Comparison of ENCODE assay signal across 7 mouse cellular contexts in genomic region chr12:109424753-109425332, GRCm38 (mm10). TPM values are rescaled to one million over a fixed set of nuclear protein-coding genes. Genes with fewer than 3 reads are reported as not detected.
A peak's percentile ranks its signal among the peaks of the same experiment; 100 is the strongest.
DNase-seq lines count a peak whose midpoint lies in the region; ATAC-seq and TF ChIP-seq lines count a peak whose summit lies in the region.

No protein-coding gene starts in this region.

- H3K9me3 ChIP-seq in forebrain, embryonic 14.5 days (replicated peaks; ENCODE audit: control insufficient read depth, low read length), result no peaks in the 10 kb centered on the region
- H3K9me3 ChIP-seq in limb, embryonic 14.5 days (ENCODE audit: control insufficient read depth, low read length), result no peaks in the 10 kb centered on the region

- H3K9ac ChIP-seq in forebrain, embryonic 14.5 days (ENCODE audit: low read length), result peak overlapping the region; percentile 40; the same call in 1 of the 2 replicates
- no peak overlapping the region for H3K9ac ChIP-seq in limb, embryonic 14.5 days (ENCODE audit: low read depth, low read length, severe bottlenecking)

- ATAC-seq in forebrain, embryonic 14.5 days, result no peak
- peak; percentile 62; the same call in 1 of the 2 replicates for ATAC-seq in limb, embryonic 14.5 days (ENCODE audit: low FRiP score, low read depth)

- DNase-seq in right cerebral cortex, adult 2 months (ENCODE audit: low spot score in 2 of 2), result peak; percentile 58 to 61
- DNase-seq in right cerebral cortex, postnatal 4 days, result no peak
- DNase-seq in forebrain, embryonic 14.5 days (ENCODE audit: low spot score), result peak; percentile 44
- no peak for DNase-seq in limb, embryonic 14.5 days (ENCODE audit: low spot score)
- DNase-seq in yolk sac, embryonic 10.5 days (ENCODE audit: low spot score), result peak; percentile 34
- no peak for DNase-seq in gastrocnemius, postnatal 25 days
- DNase-seq in gastrocnemius, postnatal 4 days (ENCODE audit: low spot score in 2 of 2), result no peak

- H3K27ac ChIP-seq in forebrain, embryonic 14.5 days (ENCODE audit: low read depth, low read length), result no peak overlapping the region
- 0 out of 2 replicates have a peak overlapping the region, but pooled peaks have one; percentile 10 for H3K27ac ChIP-seq in limb, embryonic 14.5 days (replicated peaks; ENCODE audit: low read depth, low read length)

- H3K36me3 ChIP-seq in forebrain, embryonic 14.5 days (ENCODE audit: control insufficient read depth, insufficient read depth, low read length), result no peaks in the 10 kb centered on the region
- no peaks in the 10 kb centered on the region for H3K36me3 ChIP-seq in limb, embryonic 14.5 days (ENCODE audit: control insufficient read depth, insufficient read depth, low read length)

- TF ChIP-seq POLR2A in limb, embryonic 14.5 days (IDR thresholded peaks at IDR 0.05; ENCODE audit: borderline replicate concordance, extremely low read depth, insufficient read depth, insufficient read length), result no peak

- 26% methylated on average over 20 of the region's 20 CpGs for WGBS in forebrain, embryonic 14.5 days
- 6% methylated on average over 20 of the region's 20 CpGs for WGBS in limb, embryonic 14.5 days

- no peak overlapping the region for H3K4me3 ChIP-seq in forebrain, embryonic 14.5 days (ENCODE audit: low read depth, low read length)
- no peak overlapping the region for H3K4me3 ChIP-seq in limb, embryonic 14.5 days (replicated peaks; ENCODE audit: low read length)

- 0 out of 2 replicates have a peak overlapping the region, but pooled peaks have one; percentile 3 for H3K4me2 ChIP-seq in forebrain, embryonic 14.5 days (ENCODE audit: low read length)
- peak overlapping the region; percentile 20; the same call in 1 of the 2 replicates for H3K4me2 ChIP-seq in limb, embryonic 14.5 days (replicated peaks; ENCODE audit: low read depth, low read length, severe bottlenecking)

- no peaks in the 10 kb centered on the region for H3K27me3 ChIP-seq in forebrain, embryonic 14.5 days (replicated peaks; ENCODE audit: control insufficient read depth, insufficient read depth, low read length)
- no peaks in the 10 kb centered on the region for H3K27me3 ChIP-seq in limb, embryonic 14.5 days (ENCODE audit: control insufficient read depth, insufficient read depth, low read length)

- H3K4me1 ChIP-seq in forebrain, embryonic 14.5 days (ENCODE audit: control insufficient read depth, insufficient read depth, low read length), result no peaks in the 10 kb centered on the region
- H3K4me1 ChIP-seq in limb, embryonic 14.5 days (ENCODE audit: control insufficient read depth, insufficient read depth, low read length), result peaks cover 12% of the 10 kb centered on the region

RNA-seq across cellular contexts. Expression of gene Dlk1, which starts 27.8 kb away (rescaled TPM):
- polyA plus RNA-seq in forebrain, embryonic 14.5 days (2014; fragmentation: Nextera tagmentation; extraction: Ambion mirVana), result 57.9 and 61.8 TPM in 2 replicates
- polyA plus RNA-seq in limb, embryonic 14.5 days (2012; rRNA removed), result 2,661 and 2,964 TPM in 2 replicates
- polyA plus RNA-seq in limb, embryonic 14.5 days (2014; fragmentation: Nextera tagmentation; extraction: Ambion mirVana), result 487 and 640 TPM in 2 replicates
- total RNA-seq in gastrocnemius, postnatal 25 days (2021), result 10 to 100 TPM in 1 of 2 experiments, 1 to 10 TPM in 1; 9.4 to 12.8 TPM
- total RNA-seq in gastrocnemius, postnatal 4 days (2021), result 1,000 to 10,000 TPM; 4,057 to 4,187 TPM

Comparison
In these comparisons a context has a peak if more than half of its experiments do, and no peak if none do; other contexts are left out.
1. DNase-seq: peak in right cerebral cortex, adult 2 months (2 of 2), forebrain, embryonic 14.5 days (single experiment) and yolk sac, embryonic 10.5 days (single experiment); none in right cerebral cortex, postnatal 4 days (single experiment), limb, embryonic 14.5 days (single experiment), gastrocnemius, postnatal 25 days (single experiment) and gastrocnemius, postnatal 4 days (0 of 2).
2. RNA of gene Dlk1, which starts 27.8 kb away (total RNA-seq): 4,057 to 4,187 TPM in gastrocnemius, postnatal 4 days; 9.4 to 12.8 TPM in gastrocnemius, postnatal 25 days; every median in the first group is over 100 times any median in the second.